Mouse (Mus musculus) erythroblast, embryonic 14.5 days (primary cell): ENCODE data around the gene Bcas1. TPM values are rescaled to one million over a fixed set of nuclear protein-coding genes. Genes with fewer than 3 reads are reported as not detected.

Experiments used
- H3K27me3 ChIP-seq: 2 replicates; pipeline ENCODE4 v1.6.1; 2012; ENCODE audit warnings: inconsistent platforms; ENCODE audit not compliant: control insufficient read depth
- H3K36me3 ChIP-seq: 2 replicates; pipeline ENCODE4 v1.6.1; 2012; ENCODE audit warnings: mild to moderate bottlenecking, inconsistent platforms; ENCODE audit not compliant: control insufficient read depth
- H3K4me1 ChIP-seq: 2 replicates; pipeline ENCODE4 v1.6.1; 2012; ENCODE audit warnings: inconsistent platforms; ENCODE audit not compliant: control insufficient read depth
- H3K4me3 ChIP-seq: replicated peaks from 2 replicates; pipeline ENCODE3; 2012; ENCODE audit warnings: moderate library complexity, mild to moderate bottlenecking, inconsistent platforms
- H3K9me3 ChIP-seq: 2 replicates; pipeline ENCODE4 v1.6.1; 2012; ENCODE audit warnings: low read length, inconsistent platforms, mixed read lengths; ENCODE audit not compliant: control insufficient read depth
- GATA1 ChIP-seq: IDR thresholded peaks from 2 replicates; pipeline ENCODE4 v1.6.1; 2012; ENCODE audit warnings: low read length, inconsistent platforms, mixed read lengths
- TAL1 ChIP-seq: IDR thresholded peaks from 3 replicates; pipeline ENCODE4 v1.6.1; 2012; ENCODE audit warnings: low read length, inconsistent platforms, mixed read lengths
- polyA plus RNA-seq: library from polyadenylated mRNA; stranded (reverse); fragments of >175 nt; gene quantifications from 2 replicates; pipeline ENCODE4 v1.2.3, GENCODE M21; 2012

Bcas1 gene
- polyA plus RNA-seq, 1 experiment = 0.11 TPM

DNA sequence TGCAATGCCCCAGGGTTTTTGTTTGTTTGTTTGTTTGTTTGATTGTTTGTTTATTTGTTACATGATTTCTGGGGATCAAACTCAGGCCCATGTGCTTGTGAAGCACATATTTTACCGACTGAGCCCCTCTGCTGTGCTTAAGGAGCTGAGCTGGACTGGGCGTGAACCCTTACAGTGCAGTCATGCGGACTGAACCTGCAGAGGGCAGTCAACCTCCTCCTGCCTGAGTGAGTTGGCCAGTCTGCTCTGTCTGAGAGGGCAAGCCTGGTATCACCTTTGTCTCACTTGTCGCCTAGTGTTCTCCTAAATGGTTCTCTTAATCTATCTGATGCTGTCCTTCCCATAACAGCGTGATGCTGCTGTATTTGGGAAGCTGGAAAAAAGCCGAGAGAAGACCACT, 4.5 kb upstream of the Bcas1 start:
- H3K27me3 ChIP-seq = no peaks in the 10 kb centered on the region
- no peaks in the 10 kb centered on the region for H3K36me3 ChIP-seq
- no peaks in the 10 kb centered on the region; the same call in 1 of the 2 replicates for H3K9me3 ChIP-seq
- TF ChIP-seq TAL1 (no peak), GATA1 (no peak)
- no peak overlapping the region for H3K4me3 ChIP-seq
- no peaks in the 10 kb centered on the region for H3K4me1 ChIP-seq

DNA sequence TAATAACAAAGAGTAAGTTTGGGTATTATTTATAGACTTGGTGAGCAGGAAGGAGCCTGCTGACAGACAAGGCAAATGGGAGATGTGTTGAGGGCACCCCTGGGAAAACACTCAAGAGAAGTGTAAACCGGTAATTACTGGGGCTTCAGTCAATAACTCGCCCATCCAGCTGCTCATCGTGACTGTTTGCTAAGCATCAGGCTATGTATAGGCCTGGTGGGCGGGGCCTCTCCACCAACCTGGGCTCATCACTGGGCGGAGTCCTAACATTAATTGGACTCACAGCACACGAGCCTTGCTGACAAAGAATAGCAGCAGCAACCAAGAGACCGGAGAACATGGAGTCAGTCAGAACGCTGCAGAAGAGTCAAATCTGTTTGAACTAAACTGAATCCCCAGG, 1.3 kb upstream of the Bcas1 start:
- no peaks in the 10 kb centered on the region for H3K27me3 ChIP-seq
- TF ChIP-seq GATA1 = no peak
- no peak for TF ChIP-seq TAL1
- H3K4me1 ChIP-seq = no peaks in the 10 kb centered on the region
- peaks cover 3% of the 10 kb centered on the region; the same call in 1 of the 2 replicates for H3K9me3 ChIP-seq
- H3K4me3 ChIP-seq = no peak overlapping the region
- no peaks in the 10 kb centered on the region for H3K36me3 ChIP-seq

DNA sequence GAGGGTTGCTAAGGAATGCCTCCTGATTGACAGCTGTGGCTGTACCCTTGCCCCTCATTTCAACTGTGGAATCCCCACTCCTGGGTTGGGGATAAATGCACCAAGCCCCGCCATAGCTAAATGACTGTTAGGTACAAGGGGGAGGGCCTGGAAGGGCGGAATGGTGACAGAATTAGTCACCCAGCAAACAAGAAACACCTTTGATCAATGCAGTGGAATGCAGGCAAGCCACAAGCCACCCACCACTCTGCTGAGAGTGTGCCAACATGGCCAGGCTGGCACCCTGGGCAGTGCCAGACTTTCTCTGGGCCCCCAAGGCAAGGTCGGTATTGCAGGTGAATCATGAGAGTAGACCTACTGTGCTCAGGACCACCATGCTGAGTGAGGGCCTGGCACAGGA, 3.5 kb downstream of the Bcas1 start:
- no peaks in the 10 kb centered on the region for H3K36me3 ChIP-seq
- H3K4me3 ChIP-seq = no peak overlapping the region
- no peaks in the 10 kb centered on the region for H3K27me3 ChIP-seq
- H3K4me1 ChIP-seq = no peaks in the 10 kb centered on the region
- H3K9me3 ChIP-seq = peaks cover 5% of the 10 kb centered on the region; the same call in 1 of the 2 replicates
- no peak for TF ChIP-seq GATA1
- no peak for TF ChIP-seq TAL1

DNA sequence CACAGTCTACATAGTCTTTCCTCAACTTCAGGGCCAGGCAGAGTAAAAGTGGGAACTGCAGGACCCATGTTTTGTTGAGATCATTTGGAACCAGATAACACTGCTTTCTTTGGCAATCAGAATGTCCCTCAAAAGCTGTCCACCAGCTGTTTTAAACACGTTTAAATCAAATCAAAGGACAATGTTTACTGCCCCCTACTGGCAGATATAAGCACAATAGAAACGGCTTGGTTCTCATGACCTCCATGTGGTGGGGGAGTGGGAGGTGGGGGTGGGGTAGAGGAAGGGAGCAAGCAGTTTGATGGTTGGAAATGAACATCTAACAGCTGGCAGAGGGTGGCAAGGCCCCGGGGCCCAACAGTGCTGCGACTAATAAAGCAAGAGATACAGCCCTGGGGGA, 5.7 kb downstream of the Bcas1 start:
- peaks cover 5% of the 10 kb centered on the region; the same call in 1 of the 2 replicates for H3K9me3 ChIP-seq
- TF ChIP-seq TAL1 (no peak), GATA1 (no peak)

DNA sequence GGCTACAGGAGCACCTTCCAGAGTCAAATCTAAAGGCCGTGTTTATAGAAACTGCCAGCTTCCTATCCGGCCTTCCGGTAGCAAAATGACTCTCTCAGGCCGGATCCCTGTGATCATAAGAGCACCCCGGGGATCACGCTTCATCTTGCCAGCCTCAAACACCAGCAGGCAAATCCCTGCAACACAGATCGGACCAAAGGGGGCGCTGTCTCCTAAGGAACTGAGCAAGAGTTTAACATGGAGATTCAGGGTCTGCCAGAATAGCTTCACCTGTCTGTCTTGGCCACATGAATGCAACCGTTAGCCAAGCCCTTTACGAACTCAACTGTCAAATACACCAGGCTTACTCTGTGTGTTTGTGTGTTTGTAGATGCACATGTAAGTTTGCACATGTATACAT, 8.9 kb downstream of the Bcas1 start:
- H3K9me3 ChIP-seq = 0 out of 2 replicates have a peak, but pooled peaks cover 2% of the 10 kb centered on the region
- H3K4me1 ChIP-seq = no peaks in the 10 kb centered on the region
- no peaks in the 10 kb centered on the region for H3K36me3 ChIP-seq
- H3K4me3 ChIP-seq = no peak overlapping the region
- no peaks in the 10 kb centered on the region for H3K27me3 ChIP-seq
- no peak for TF ChIP-seq GATA1
- no peak for TF ChIP-seq TAL1

More for the DNA sequence above, 5.7 kb downstream of the Bcas1 start:
- H3K27me3 ChIP-seq = no peaks in the 10 kb centered on the region
- H3K4me1 ChIP-seq = no peaks in the 10 kb centered on the region
- H3K36me3 ChIP-seq = no peaks in the 10 kb centered on the region
- H3K4me3 ChIP-seq = no peak overlapping the region

DNA sequence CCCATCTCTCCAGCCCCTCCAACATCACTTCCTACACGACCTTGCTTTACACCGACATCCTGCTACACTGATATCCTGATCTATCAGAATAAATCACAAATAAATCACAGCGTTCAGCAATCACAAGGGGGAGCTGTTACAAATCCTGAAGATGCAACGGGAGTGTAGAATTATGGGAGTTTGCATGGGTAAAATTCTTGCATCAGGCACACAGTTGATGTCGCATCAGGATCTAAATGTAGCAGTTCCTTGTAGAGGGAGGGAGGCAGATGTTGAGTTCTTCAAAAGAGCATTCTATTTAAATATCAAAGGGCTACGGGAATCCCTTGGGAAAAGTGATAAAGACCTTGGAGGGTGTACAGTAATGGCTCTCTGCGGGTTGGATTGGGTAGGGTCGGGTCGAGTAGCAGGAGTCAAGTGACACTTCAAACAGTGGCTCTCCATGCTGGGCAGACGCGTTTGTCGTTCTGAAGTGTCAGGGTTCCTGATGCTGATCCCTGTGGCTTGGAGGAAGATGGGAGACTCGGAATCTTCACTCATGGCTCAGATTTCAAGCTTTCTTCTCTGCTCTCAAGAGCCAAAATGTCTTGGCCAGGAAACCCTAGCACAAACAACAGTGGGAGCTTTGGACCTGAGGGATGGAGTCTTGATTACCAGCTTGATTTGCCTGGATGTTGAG, 16.0 kb downstream of the Bcas1 start:
- Histone ChIP-seq H3K27me3 (peaks cover 30% of the 10 kb centered on the region), H3K9me3 (peaks cover 2% of the 10 kb centered on the region; the same call in 1 of the 2 replicates), H3K4me1 (no peaks in the 10 kb centered on the region), H3K4me3 (no peak overlapping the region), H3K36me3 (no peaks in the 10 kb centered on the region; the same call in 1 of the 2 replicates)
- TF ChIP-seq GATA1 = no peak
- TF ChIP-seq TAL1 = no peak

DNA sequence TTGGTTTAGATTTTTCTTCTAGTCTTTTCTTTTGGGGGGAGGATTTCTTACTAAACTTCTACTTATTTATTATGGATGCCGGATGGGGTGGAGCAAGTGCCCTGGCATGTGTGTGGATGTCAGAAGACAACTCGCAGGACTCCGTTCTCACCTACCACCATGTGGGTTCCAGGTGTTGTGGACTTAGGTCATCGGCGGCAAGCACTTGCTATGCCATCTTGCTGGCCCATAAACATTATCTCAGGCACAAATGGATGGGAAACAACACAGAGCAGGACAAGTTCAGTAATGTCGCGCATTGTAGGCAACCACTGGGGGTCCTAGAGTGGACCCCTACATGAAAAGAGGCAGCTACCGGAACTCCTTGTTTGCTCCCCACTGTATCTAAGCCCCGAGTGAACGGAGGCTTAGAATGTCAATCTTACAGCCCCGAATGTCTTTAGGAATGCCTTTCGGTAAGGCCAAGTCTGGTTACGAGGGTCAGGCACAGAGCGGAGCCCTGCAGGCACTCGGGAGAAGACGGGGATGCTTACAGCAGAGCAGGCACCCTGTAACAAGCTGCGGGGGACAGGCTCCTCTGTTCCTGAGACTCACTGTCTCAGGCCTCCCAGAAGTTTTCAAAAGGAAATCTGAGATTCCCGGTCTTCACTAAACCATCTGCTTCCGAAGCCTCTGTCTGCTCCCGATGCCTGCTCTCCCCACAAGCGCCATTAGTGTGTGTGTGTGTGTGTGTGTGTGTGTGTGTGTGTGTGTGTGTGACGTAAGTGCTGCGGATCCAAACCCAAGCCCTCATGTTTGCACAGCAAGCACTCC, 16.8 kb downstream of the Bcas1 start:
- Histone ChIP-seq H3K36me3 (no peaks in the 10 kb centered on the region; the same call in 1 of the 2 replicates), H3K4me3 (no peak overlapping the region), H3K9me3 (peaks cover 2% of the 10 kb centered on the region; the same call in 1 of the 2 replicates), H3K27me3 (peaks cover 30% of the 10 kb centered on the region), H3K4me1 (no peaks in the 10 kb centered on the region)
- no peak for TF ChIP-seq TAL1
- no peak for TF ChIP-seq GATA1

DNA sequence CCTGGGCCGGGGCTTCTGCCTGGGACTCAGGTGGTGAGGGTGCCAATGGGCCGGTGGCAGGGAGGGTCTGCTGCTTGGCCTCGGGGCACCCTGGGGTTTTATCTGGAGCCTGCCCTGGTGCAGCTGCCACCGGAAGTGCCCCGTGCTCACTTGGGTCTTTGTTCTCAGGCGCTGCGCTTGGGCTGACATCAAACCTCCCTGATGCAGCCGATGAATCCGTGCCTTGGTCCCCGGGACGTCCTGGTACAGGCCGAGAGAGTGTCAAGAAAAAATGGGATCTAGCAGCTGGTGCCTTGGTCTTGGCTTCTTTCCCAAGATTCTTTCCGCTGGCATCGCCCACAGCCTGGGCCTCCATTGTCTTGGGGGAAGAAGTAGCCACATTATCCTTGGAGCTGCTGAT, 21.2 kb downstream of the Bcas1 start:
- no peaks in the 10 kb centered on the region for H3K9me3 ChIP-seq
- TF ChIP-seq TAL1 (no peak), GATA1 (no peak)

DNA sequence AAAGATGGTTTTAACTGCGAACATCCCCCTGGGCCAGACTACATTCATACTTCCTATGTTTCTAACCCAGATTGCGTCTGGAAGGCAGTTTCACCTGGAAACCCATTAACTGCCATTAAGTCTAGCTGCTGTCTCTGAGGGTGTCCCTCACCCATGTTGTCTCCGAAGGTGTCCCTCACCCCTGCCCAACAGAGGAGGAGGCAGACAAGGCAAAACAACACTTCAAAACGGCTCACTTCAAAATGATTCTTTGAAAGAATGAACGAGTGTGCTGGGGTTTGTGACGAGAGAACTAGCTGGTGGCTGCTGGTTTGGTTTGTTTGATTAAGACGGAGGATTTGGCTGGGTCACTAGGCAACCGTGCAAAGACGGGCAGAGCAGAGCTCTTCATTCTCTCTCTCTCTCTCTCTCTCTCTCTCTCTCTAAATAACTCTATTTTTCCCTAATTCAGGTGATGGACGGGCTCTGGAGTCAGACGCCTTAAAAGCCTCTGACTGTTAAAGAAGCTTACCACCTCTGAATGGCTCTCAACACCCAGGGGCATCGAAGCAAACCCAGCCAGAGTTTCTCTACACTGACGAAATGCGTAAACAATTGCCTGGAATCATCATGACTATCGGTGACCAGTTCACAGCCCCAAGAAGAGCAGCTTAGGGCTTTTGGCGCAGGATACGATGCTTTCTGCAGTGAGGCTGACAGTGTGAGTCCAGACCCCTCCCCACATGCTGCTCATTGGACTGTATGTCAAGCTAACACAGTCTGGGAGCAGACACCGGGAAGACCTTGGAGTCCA, 22.7 kb downstream of the Bcas1 start:
- TF ChIP-seq GATA1 (no peak), TAL1 (no peak)
- no peaks in the 10 kb centered on the region for H3K4me1 ChIP-seq
- H3K27me3 ChIP-seq = peaks cover 7% of the 10 kb centered on the region
- no peaks in the 10 kb centered on the region for H3K9me3 ChIP-seq
- H3K4me3 ChIP-seq = no peak overlapping the region
- no peaks in the 10 kb centered on the region for H3K36me3 ChIP-seq

More for the DNA sequence above, 21.2 kb downstream of the Bcas1 start:
- Histone ChIP-seq H3K27me3 (peaks cover 15% of the 10 kb centered on the region), H3K4me1 (no peaks in the 10 kb centered on the region), H3K4me3 (no peak overlapping the region), H3K36me3 (no peaks in the 10 kb centered on the region)
